Mouse (Mus musculus) thymus, adult 2 months (tissue): ENCODE results near the gene Lmtk2. TPM values are rescaled to one million over a fixed set of nuclear protein-coding genes. Genes with fewer than 3 reads are reported as not detected.

Experiments used
- DNase-seq: peaks from one replicate; pipeline ENCODE4 v3.0.0; 2021
- H3K27ac ChIP-seq: fragments of 200-500 bp; 2 replicates; pipeline ENCODE4 v1.5.1; 2012; ENCODE audit warnings: low read length, control low read depth; ENCODE audit not compliant: control insufficient read depth, insufficient read depth
- H3K27me3 ChIP-seq: fragments of 200-500 bp; 2 replicates; pipeline ENCODE4 v1.6.1; 2012; ENCODE audit warnings: mild to moderate bottlenecking, low read length, moderate library complexity, mixed read lengths; ENCODE audit not compliant: control insufficient read depth, insufficient read depth
- H3K36me3 ChIP-seq: fragments of 200-500 bp; 2 replicates; pipeline ENCODE4 v1.6.1; 2012; ENCODE audit warnings: mild to moderate bottlenecking, low read length, moderate library complexity; ENCODE audit not compliant: control insufficient read depth, insufficient read depth
- H3K4me1 ChIP-seq: fragments of 200-500 bp; replicated peaks from 2 replicates; pipeline ENCODE4 v1.6.1; 2012; ENCODE audit warnings: low read length; ENCODE audit not compliant: control insufficient read depth, insufficient read depth
- H3K4me3 ChIP-seq: fragments of 200-500 bp; 2 replicates; pipeline ENCODE4 v1.5.1; 2012; ENCODE audit warnings: mild to moderate bottlenecking, low read length, control low read depth, moderate library complexity; ENCODE audit not compliant: control insufficient read depth, insufficient read depth
- CTCF ChIP-seq: fragments of 200-500 bp; IDR thresholded peaks from 2 replicates; pipeline ENCODE4 v1.5.1; 2012; ENCODE audit warnings: mild to moderate bottlenecking, control low read depth, low read length, moderate library complexity, borderline replicate concordance; ENCODE audit not compliant: control insufficient read depth, poor library complexity, insufficient read depth; ENCODE audit errors: extremely low read depth
- POLR2A ChIP-seq: fragments of 200-500 bp; IDR thresholded peaks from 2 replicates; pipeline ENCODE4 v1.6.1; 2012; ENCODE audit warnings: mild to moderate bottlenecking, low read length, control low read depth, moderate library complexity; ENCODE audit not compliant: control insufficient read depth, poor library complexity, insufficient read depth; ENCODE audit errors: extremely low read depth
- whole genome bisulfite sequencing: fragments of 180-500 bp; shearing (Covaris S2); methylation state at CpG from one replicate; pipeline ENCODE4 v1.1.7; 2018; 5-methylcytosine and 5-hydroxymethylcytosine counted together
- polyA plus RNA-seq: library from polyadenylated mRNA; depleted of rRNA; stranded (reverse); fragments of >200 nt; gene quantifications from 2 replicates; pipeline ENCODE4 v1.2.3, GENCODE M21; 2012

The Lmtk2 gene
- polyA plus RNA-seq, 1 experiment = 13.3 TPM

DNA sequence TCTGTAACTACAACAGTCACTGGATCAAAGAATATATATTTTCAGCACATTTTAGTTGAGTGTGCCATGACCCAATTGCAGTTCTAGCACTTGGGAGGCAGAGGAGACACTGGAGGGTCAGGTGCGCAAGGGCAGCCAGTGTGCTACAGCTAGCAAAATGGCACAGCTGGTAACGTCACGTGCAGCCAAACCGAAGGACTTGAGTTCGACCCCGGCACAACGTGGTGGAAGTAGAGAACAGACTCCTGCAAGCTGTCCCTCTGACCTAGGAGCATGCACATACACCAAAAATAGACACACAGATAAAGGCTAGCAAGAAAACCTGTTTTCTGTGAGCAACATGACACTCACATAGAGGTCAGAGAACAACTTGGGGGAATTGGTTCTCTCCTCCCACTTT, 89.1 kb downstream of the Lmtk2 start:
- Histone ChIP-seq H3K27ac (no peak overlapping the region), H3K27me3 (no peaks in the 10 kb centered on the region), H3K36me3 (no peaks in the 10 kb centered on the region), H3K4me1 (peaks cover 15% of the 10 kb centered on the region), H3K4me3 (no peak overlapping the region)
- 79% methylated on average over 7 of the region's 7 CpGs for WGBS
- DNase-seq = no peak
- no peak for TF ChIP-seq CTCF
- TF ChIP-seq POLR2A = no peak

DNA sequence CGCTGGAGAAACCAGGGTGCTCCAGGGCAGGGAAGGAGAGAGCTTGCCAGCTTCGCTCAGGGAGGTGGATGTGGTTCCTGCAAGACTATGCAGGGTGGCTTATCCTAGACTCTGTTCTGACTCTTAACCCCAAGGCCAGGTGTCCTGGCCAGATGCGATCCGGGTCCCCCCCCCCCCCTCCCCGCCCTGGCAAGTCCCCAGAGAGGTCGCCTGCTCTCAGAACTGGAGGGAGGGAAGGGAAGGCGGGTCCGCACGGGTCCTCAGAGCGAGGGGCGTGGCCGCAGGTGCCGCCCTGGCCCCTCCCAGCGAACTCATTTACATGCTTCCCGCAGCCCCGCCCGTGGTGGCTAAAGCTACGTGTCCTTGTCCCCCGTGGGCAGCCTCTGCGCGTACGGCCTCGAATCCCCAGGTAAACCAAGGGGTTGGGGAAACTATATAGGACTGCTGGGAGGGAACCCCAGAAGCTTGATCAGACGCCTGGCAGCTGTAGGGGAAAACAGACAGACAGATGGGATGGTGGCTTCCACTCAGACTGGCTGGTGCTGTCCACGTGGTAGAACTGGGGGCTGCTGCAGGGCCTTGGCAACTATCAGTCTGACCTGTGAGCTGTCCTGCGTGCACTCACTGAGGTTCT, 89.8 kb downstream of the Lmtk2 start, which contains the start of gene Bhlha15:
TSS of gene Bhlha15 (plus strand) at position 337 of the 634 bp plus-strand sequence.
- peaks cover 15% of the 10 kb centered on the region for H3K4me1 ChIP-seq
- H3K27ac ChIP-seq = no peak within 1 kb of the TSS
- H3K4me3 ChIP-seq = peak within 1 kb of the TSS; percentile 3; the same call in 1 of the 2 replicates
- H3K36me3 ChIP-seq = no peaks in the 10 kb centered on the region
- TF ChIP-seq CTCF (no peak), POLR2A (no peak)
- peak; percentile 77 for DNase-seq
- no peaks in the 10 kb centered on the region for H3K27me3 ChIP-seq
- WGBS = 3% methylated on average over 25 of the region's 26 CpGs

DNA sequence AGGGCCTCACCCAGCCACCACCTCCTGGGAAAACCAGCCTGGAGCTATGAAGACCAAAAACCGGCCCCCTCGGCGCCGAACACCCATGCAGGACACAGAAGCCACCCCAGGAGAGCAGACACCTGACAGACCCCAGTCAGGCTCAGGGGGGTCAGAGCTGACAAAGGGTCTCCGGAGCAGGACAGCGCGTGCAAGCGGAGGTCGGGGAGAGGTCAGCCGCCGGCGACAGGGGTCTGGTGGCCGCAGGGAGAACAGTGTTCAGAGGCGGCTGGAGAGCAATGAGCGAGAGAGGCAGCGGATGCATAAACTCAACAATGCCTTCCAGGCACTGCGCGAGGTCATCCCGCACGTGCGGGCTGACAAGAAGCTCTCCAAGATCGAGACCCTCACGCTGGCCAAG, 90.8 kb downstream of the Lmtk2 start:
- Histone ChIP-seq H3K27ac (no peak overlapping the region), H3K4me1 (peaks cover 15% of the 10 kb centered on the region), H3K27me3 (no peaks in the 10 kb centered on the region), H3K4me3 (no peak overlapping the region), H3K36me3 (no peaks in the 10 kb centered on the region; the same call in 1 of the 2 replicates)
- no peak for TF ChIP-seq POLR2A
- no peak for TF ChIP-seq CTCF
- DNase-seq = no peak
- 95% methylated on average over 23 of the region's 23 CpGs for WGBS

DNA sequence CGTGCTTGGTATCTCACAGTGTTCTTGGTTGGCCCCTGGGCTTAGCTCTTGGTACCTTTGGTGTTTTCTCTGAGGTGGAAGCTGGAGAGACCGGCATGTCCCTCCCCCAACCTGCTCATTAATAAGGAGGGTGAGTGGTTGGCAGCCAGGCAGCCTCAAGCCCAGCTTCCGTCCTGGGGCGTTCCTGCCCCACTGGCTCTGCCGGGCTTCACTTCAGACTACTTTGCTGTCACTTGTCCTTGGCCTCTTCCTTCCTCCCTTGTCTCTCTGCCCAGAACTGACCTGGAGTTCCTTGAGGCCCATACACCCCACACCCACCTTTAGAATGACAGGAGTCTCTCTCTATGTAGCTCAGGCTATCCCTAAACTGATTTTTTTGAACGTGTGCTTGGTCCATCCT, 92.4 kb downstream of the Lmtk2 start:
- Histone ChIP-seq H3K4me1 (peaks cover 15% of the 10 kb centered on the region), H3K4me3 (no peak overlapping the region), H3K27me3 (no peaks in the 10 kb centered on the region), H3K36me3 (no peaks in the 10 kb centered on the region; the same call in 1 of the 2 replicates), H3K27ac (no peak overlapping the region)
- DNase-seq = no peak
- 82% methylated on average over 6 of the region's 6 CpGs for WGBS
- TF ChIP-seq POLR2A (no peak), CTCF (no peak)

DNA sequence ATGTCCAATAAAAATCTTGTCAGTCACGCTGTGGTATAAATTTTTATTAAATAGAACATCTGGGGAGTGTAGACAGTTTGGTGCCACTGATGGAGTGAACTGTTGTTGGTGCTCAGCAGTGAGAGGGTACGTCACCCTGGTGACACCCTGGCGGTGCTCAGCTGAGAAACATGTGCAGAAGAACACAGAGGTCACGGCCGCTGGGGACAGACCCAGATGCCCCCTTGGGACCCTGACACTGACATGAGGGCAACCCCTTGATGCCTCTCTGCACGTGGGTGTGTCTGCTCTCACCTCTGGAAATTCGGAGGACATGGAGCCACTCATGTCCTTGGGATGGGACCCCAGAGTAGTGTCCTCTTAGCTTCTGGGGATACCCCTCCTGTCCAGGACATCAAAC, 94.2 kb downstream of the Lmtk2 start:
- no peak for DNase-seq
- Histone ChIP-seq H3K4me1 (peaks cover 12% of the 10 kb centered on the region), H3K4me3 (no peak overlapping the region), H3K36me3 (no peaks in the 10 kb centered on the region; the same call in 1 of the 2 replicates), H3K27ac (no peak overlapping the region), H3K27me3 (no peaks in the 10 kb centered on the region)
- 95% methylated on average over 7 of the region's 7 CpGs for WGBS
- TF ChIP-seq CTCF (no peak), POLR2A (no peak)

DNA sequence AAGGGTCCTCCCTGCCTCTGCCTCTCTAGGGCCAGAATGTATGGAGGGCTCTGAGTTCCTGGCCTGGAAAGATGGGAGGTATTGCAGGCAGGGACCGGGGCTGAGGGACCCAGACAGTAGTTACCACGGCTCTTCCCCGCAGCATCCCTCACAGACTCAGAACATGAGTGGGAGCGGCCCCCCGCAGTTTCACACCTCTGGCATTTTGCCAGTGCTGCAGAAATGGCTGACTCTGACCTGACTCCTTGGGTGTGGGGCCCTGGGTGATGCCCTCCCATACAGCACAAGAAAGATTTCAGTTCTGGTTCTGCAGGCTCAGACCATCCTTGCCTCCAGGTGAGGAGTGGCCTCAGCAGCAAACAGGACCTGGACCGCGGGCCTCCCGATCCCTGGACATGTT, 95.3 kb downstream of the Lmtk2 start:
- H3K36me3 ChIP-seq = peaks cover under 1% of the 10 kb centered on the region; the same call in 1 of the 2 replicates
- H3K27me3 ChIP-seq = no peaks in the 10 kb centered on the region
- no peak overlapping the region for H3K27ac ChIP-seq
- no peak for TF ChIP-seq POLR2A
- TF ChIP-seq CTCF = no peak
- DNase-seq = no peak
- H3K4me1 ChIP-seq = peaks cover 2% of the 10 kb centered on the region
- 96% methylated on average over 8 of the region's 8 CpGs for WGBS
- no peak overlapping the region for H3K4me3 ChIP-seq
